Mouse (Mus musculus) gastrocnemius, adult 8-10 months (tissue): ENCODE results near the gene Krtap24-1. TPM values are rescaled to one million over a fixed set of nuclear protein-coding genes. Genes with fewer than 3 reads are reported as not detected.

Experiments
- DNase-seq, 2 experiments: peaks; one replicate each; pipeline ENCODE4 v3.0.0; 2022; ENCODE audit warnings: low spot score in 2 of 2
- total RNA-seq, 4 experiments: library from RNA; stranded (reverse); gene quantifications; 2 replicates each; pipeline ENCODE4 v1.2.4; 2022

Krtap24-1 gene
- total RNA-seq = not detected

- DNase-seq = no peak
These were observed at the start of gene Krtap24-1 for GRCm38 (mm10) chr16:88611922-88612321. Krtap24-1 (minus strand) TSS chr16:88612279.

- DNase-seq = no peak
These were observed 45.3 kb upstream of the Krtap24-1 start for GRCm38 (mm10) chr16:88657426-88657825.

GRCm38 (mm10) chr16:88651952-88652351 lies 39.9 kb upstream of the Krtap24-1 start:
- DNase-seq = no peak

- DNase-seq = no peak
These were observed 39.0 kb upstream of the Krtap24-1 start for GRCm38 (mm10) chr16:88651082-88651481.

GRCm38 (mm10) chr16:88647358-88647846 lies 35.3 kb upstream of the Krtap24-1 start, which contains the start of gene Krtap26-1:
Krtap26-1 (minus strand) TSS chr16:88647796.
- no peak for DNase-seq

- no peak for DNase-seq
These were observed 34.5 kb upstream of the Krtap24-1 start for GRCm38 (mm10) chr16:88646366-88647111.

GRCm38 (mm10) chr16:88640053-88640452 lies 28.0 kb upstream of the Krtap24-1 start:
- DNase-seq = no peak

- no peak for DNase-seq
These were observed 23.1 kb upstream of the Krtap24-1 start for GRCm38 (mm10) chr16:88635142-88635541.

GRCm38 (mm10) chr16:88631474-88631873 lies 19.4 kb upstream of the Krtap24-1 start:
- no peak for DNase-seq

GRCm38 (mm10) chr16:88627566-88627965 lies 15.5 kb upstream of the Krtap24-1 start, which contains the start of gene 2310079G19Rik:
2310079G19Rik (minus strand) TSS chr16:88627666.
- no peak for DNase-seq

GRCm38 (mm10) chr16:88612712-88613111 lies 633 bp upstream of the Krtap24-1 start:
- no peak for DNase-seq

- DNase-seq = no peak
These were observed 7.5 kb downstream of the Krtap24-1 start for GRCm38 (mm10) chr16:88604570-88604969.

- DNase-seq = no peak
These were observed 9.6 kb downstream of the Krtap24-1 start for GRCm38 (mm10) chr16:88602464-88602863.

- no peak for DNase-seq
These were observed 11.8 kb downstream of the Krtap24-1 start for GRCm38 (mm10) chr16:88600303-88600702.

- DNase-seq = no peak
These were observed 12.4 kb downstream of the Krtap24-1 start for GRCm38 (mm10) chr16:88599504-88600237.

GRCm38 (mm10) chr16:88592758-88593157 lies 19.3 kb downstream of the Krtap24-1 start:
- DNase-seq = no peak

- no peak for DNase-seq
These were observed 28.7 kb downstream of the Krtap24-1 start for GRCm38 (mm10) chr16:88583338-88583737.

- DNase-seq = no peak
These were observed 36.0 kb downstream of the Krtap24-1 start for GRCm38 (mm10) chr16:88575885-88576679.

- DNase-seq = no peak
These were observed 39.1 kb downstream of the Krtap24-1 start for GRCm38 (mm10) chr16:88572904-88573404.

- no peak for DNase-seq
These were observed 41.9 kb downstream of the Krtap24-1 start for GRCm38 (mm10) chr16:88570136-88570535.

GRCm38 (mm10) chr16:88569732-88570131 lies 42.3 kb downstream of the Krtap24-1 start:
- no peak for DNase-seq
